Mouse (Mus musculus) cerebellum, adult 2 months (tissue): ENCODE measurements at regions not wholly inside any gene's neighbourhood (a gene's known extent, or its start where the extent isn't known, plus 50 kb on each side); places are given as distances from the start of the nearest gene placed in this dataset.

Source experiments
- CTCF ChIP-seq: fragments of 200-500 bp; IDR thresholded peaks from 2 replicates; pipeline ENCODE4 v1.5.1; 2011; ENCODE audit warnings: low read depth, mild to moderate bottlenecking, control low read depth, low read length, moderate library complexity, borderline replicate concordance; ENCODE audit not compliant: insufficient read depth
- POLR2A ChIP-seq: fragments of 200-500 bp; IDR thresholded peaks from 2 replicates; pipeline ENCODE4 v1.6.1; 2011; ENCODE audit warnings: low read length, control low read depth, borderline replicate concordance; ENCODE audit not compliant: insufficient read depth

DNA sequence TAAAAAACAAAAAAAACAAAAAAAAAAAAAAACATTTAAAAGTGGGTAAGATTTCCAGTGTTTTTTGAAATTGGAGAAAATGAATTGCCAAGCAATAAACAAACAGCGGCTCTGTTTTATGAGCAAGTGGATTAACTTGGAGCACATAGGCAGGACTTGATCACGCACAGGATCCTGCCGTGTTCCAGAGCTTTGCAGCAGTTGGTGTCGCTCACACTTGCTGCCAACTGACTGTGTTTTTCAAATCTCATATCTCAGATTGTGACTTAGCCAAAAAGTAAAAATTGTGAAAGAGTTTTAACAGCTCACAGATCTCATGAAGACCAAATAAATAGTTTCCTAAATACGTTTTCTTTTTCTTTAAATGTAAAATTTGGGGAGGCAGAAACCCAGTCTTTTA lies 547.4 kb upstream of the Gm26657 start:
- TF ChIP-seq POLR2A, result no peak
- TF ChIP-seq CTCF, result no peak
